Mouse (Mus musculus) kidney, embryonic 15.5 days (tissue): Measurements from ENCODE around the gene Fbxl15. TPM values are rescaled to one million over a fixed set of nuclear protein-coding genes. Genes with fewer than 3 reads are reported as not detected.

ENCODE experiments used
- ATAC-seq: fragments of 200-750 bp; cut with Nextera tagmentation; replicated peaks from 2 replicates; pipeline ENCODE4 v1.8.0; 2017; ENCODE audit warnings: moderate TSS enrichment; ENCODE audit not compliant: low FRiP score
- H3K27ac ChIP-seq: fragments of 300-500 bp; sonication (generic); 2 replicates; pipeline ENCODE4 v1.5.1; 2015; ENCODE audit warnings: mild to moderate bottlenecking, inconsistent platforms
- H3K27me3 ChIP-seq: fragments of 300-500 bp; sonication (generic); 2 replicates; pipeline ENCODE4 v1.6.1; 2015; ENCODE audit warnings: inconsistent platforms
- H3K36me3 ChIP-seq: fragments of 300-500 bp; sonication (generic); 2 replicates; pipeline ENCODE4 v1.6.1; 2015; ENCODE audit warnings: inconsistent platforms
- H3K4me1 ChIP-seq: fragments of 300-500 bp; sonication (generic); 2 replicates; pipeline ENCODE4 v1.6.1; 2015; ENCODE audit warnings: inconsistent platforms
- H3K4me2 ChIP-seq: fragments of 300-500 bp; sonication (generic); 2 replicates; pipeline ENCODE4 v1.6.1; 2015; ENCODE audit warnings: moderate library complexity, mild to moderate bottlenecking, inconsistent platforms
- H3K4me3 ChIP-seq: fragments of 300-500 bp; sonication (generic); replicated peaks from 2 replicates; pipeline ENCODE4 v1.5.1; 2015; ENCODE audit warnings: mild to moderate bottlenecking, inconsistent platforms
- H3K9ac ChIP-seq: fragments of 300-500 bp; sonication (generic); 2 replicates; pipeline ENCODE4 v1.6.1; 2015; ENCODE audit warnings: mild to moderate bottlenecking, inconsistent platforms
- H3K9me3 ChIP-seq: fragments of 300-500 bp; sonication (generic); replicated peaks from 2 replicates; pipeline ENCODE4 v1.6.1; 2016; ENCODE audit warnings: inconsistent platforms
- WGBS: fragments of 180-500 bp; shearing (Covaris S2); methylation state at CpG from one replicate; pipeline ENCODE4 v1.1.7; 2015; ENCODE audit warnings: mixed read lengths; 5-methylcytosine and 5-hydroxymethylcytosine counted together
- polyA plus RNA-seq: library from polyadenylated mRNA; unstranded; fragments of >200 nt; fragmentation: Nextera tagmentation; extraction: Ambion mirVana; gene quantifications from 2 replicates; pipeline ENCODE4 v1.2.1, GENCODE M21; 2015

Gene Fbxl15
- polyA plus RNA-seq = 18.2 and 20.1 TPM in 2 replicates

- Histone ChIP-seq H3K27ac (peak within 1 kb of the TSS; percentile 89), H3K4me1 (peaks cover 33% of the 10 kb centered on the region), H3K9me3 (no peaks in the 10 kb centered on the region), H3K27me3 (peaks cover 42% of the 10 kb centered on the region), H3K4me3 (peak within 1 kb of the TSS; percentile 59), H3K9ac (peak within 1 kb of the TSS; percentile 50), H3K4me2 (peak within 1 kb of the TSS; percentile 86), H3K36me3 (peaks cover 24% of the 10 kb centered on the region)
- peak; percentile 89 for ATAC-seq
- WGBS = under 1% methylated on average over 81 of the region's 81 CpGs
These were observed at the start of gene Fbxl15 for GRCm38 (mm10) chr19:46328081-46329030. Gene Fbxl15 (plus strand): TSS chr19:46328184.

- Histone ChIP-seq H3K4me1 (no peaks in the 10 kb centered on the region), H3K9me3 (no peaks in the 10 kb centered on the region), H3K4me3 (no peak overlapping the region), H3K36me3 (peaks cover 93% of the 10 kb centered on the region), H3K27me3 (no peaks in the 10 kb centered on the region), H3K9ac (no peak overlapping the region), H3K27ac (no peak overlapping the region), H3K4me2 (no peak overlapping the region)
- WGBS = 96% methylated on average over 11 of the region's 11 CpGs
- no peak for ATAC-seq
These were observed 45.7 kb upstream of the Fbxl15 start for GRCm38 (mm10) chr19:46282081-46282849.

GRCm38 (mm10) chr19:46284686-46285085 lies 43.3 kb upstream of the Fbxl15 start:
- H3K4me2 ChIP-seq = no peak overlapping the region
- H3K27me3 ChIP-seq = no peaks in the 10 kb centered on the region
- H3K9me3 ChIP-seq = no peaks in the 10 kb centered on the region
- peaks cover 76% of the 10 kb centered on the region for H3K36me3 ChIP-seq
- H3K4me3 ChIP-seq = no peak overlapping the region
- H3K4me1 ChIP-seq = no peaks in the 10 kb centered on the region
- no peak for ATAC-seq
- WGBS = 93% methylated on average over 4 of the region's 4 CpGs
- H3K27ac ChIP-seq = no peak overlapping the region
- H3K9ac ChIP-seq = no peak overlapping the region

GRCm38 (mm10) chr19:46285631-46286030 lies 42.4 kb upstream of the Fbxl15 start:
- H3K36me3 ChIP-seq = peaks cover 67% of the 10 kb centered on the region
- no peak overlapping the region for H3K27ac ChIP-seq
- H3K9ac ChIP-seq = no peak overlapping the region
- H3K4me1 ChIP-seq = no peaks in the 10 kb centered on the region
- WGBS = 68% methylated on average over 7 of the region's 7 CpGs
- no peak overlapping the region for H3K4me2 ChIP-seq
- no peak for ATAC-seq
- H3K9me3 ChIP-seq = no peaks in the 10 kb centered on the region
- H3K4me3 ChIP-seq = no peak overlapping the region
- H3K27me3 ChIP-seq = no peaks in the 10 kb centered on the region

GRCm38 (mm10) chr19:46286047-46286446 lies 41.9 kb upstream of the Fbxl15 start:
- peaks cover 63% of the 10 kb centered on the region for H3K36me3 ChIP-seq

GRCm38 (mm10) chr19:46286926-46287325 lies 41.1 kb upstream of the Fbxl15 start:
- Histone ChIP-seq H3K9ac (no peak overlapping the region), H3K27me3 (peaks cover 6% of the 10 kb centered on the region; the same call in 1 of the 2 replicates), H3K9me3 (no peaks in the 10 kb centered on the region), H3K4me1 (no peaks in the 10 kb centered on the region), H3K4me3 (no peak overlapping the region), H3K27ac (no peak overlapping the region), H3K4me2 (no peak overlapping the region), H3K36me3 (peaks cover 54% of the 10 kb centered on the region)
- WGBS = 81% methylated on average over 3 of the region's 3 CpGs
- ATAC-seq = no peak

More at GRCm38 (mm10) chr19:46286047-46286446, 41.9 kb upstream of the Fbxl15 start:
- H3K4me3 ChIP-seq = no peak overlapping the region
- WGBS = 90% methylated on average over 6 of the region's 6 CpGs
- H3K4me2 ChIP-seq = no peak overlapping the region
- peaks cover 1% of the 10 kb centered on the region; the same call in 1 of the 2 replicates for H3K27me3 ChIP-seq
- no peaks in the 10 kb centered on the region for H3K4me1 ChIP-seq
- no peak overlapping the region for H3K9ac ChIP-seq
- no peak overlapping the region for H3K27ac ChIP-seq
- no peaks in the 10 kb centered on the region for H3K9me3 ChIP-seq
- no peak for ATAC-seq

GRCm38 (mm10) chr19:46287566-46287965 lies 40.4 kb upstream of the Fbxl15 start:
- Histone ChIP-seq H3K4me1 (no peaks in the 10 kb centered on the region), H3K9me3 (no peaks in the 10 kb centered on the region), H3K27ac (no peak overlapping the region), H3K4me3 (no peak overlapping the region), H3K27me3 (peaks cover 8% of the 10 kb centered on the region; the same call in 1 of the 2 replicates), H3K36me3 (peaks cover 48% of the 10 kb centered on the region), H3K9ac (no peak overlapping the region), H3K4me2 (no peak overlapping the region)
- 86% methylated on average over 3 of the region's 3 CpGs for WGBS
- no peak for ATAC-seq

- H3K9me3 ChIP-seq = no peaks in the 10 kb centered on the region
- no peaks in the 10 kb centered on the region for H3K4me1 ChIP-seq
- H3K36me3 ChIP-seq = peaks cover 17% of the 10 kb centered on the region
- no peak for ATAC-seq
- H3K27me3 ChIP-seq = peaks cover 17% of the 10 kb centered on the region; the same call in 1 of the 2 replicates
- no peak overlapping the region for H3K27ac ChIP-seq
- 70% methylated on average over 12 of the region's 12 CpGs for WGBS
- H3K4me2 ChIP-seq = no peak overlapping the region
- no peak overlapping the region for H3K4me3 ChIP-seq
- H3K9ac ChIP-seq = no peak overlapping the region
These were observed 37.4 kb upstream of the Fbxl15 start for GRCm38 (mm10) chr19:46290535-46291105.

GRCm38 (mm10) chr19:46296938-46297337 lies 31.0 kb upstream of the Fbxl15 start:
- Histone ChIP-seq H3K9me3 (no peaks in the 10 kb centered on the region), H3K36me3 (no peaks in the 10 kb centered on the region), H3K4me1 (no peaks in the 10 kb centered on the region), H3K4me2 (no peak overlapping the region), H3K4me3 (no peak overlapping the region), H3K9ac (no peak overlapping the region), H3K27ac (no peak overlapping the region), H3K27me3 (peaks cover 16% of the 10 kb centered on the region; the same call in 1 of the 2 replicates)
- ATAC-seq = no peak
- WGBS = 62% methylated on average over 4 of the region's 4 CpGs

- Histone ChIP-seq H3K4me2 (no peak overlapping the region), H3K9ac (no peak overlapping the region), H3K27me3 (peaks cover 5% of the 10 kb centered on the region; the same call in 1 of the 2 replicates), H3K4me3 (no peak overlapping the region), H3K4me1 (peaks cover 12% of the 10 kb centered on the region), H3K9me3 (no peaks in the 10 kb centered on the region), H3K27ac (no peak overlapping the region), H3K36me3 (no peaks in the 10 kb centered on the region)
- no peak for ATAC-seq
- WGBS = 33% methylated on average over 8 of the region's 8 CpGs
These were observed 27.5 kb upstream of the Fbxl15 start for GRCm38 (mm10) chr19:46300294-46301045.

- peaks cover 18% of the 10 kb centered on the region for H3K4me1 ChIP-seq
- peaks cover 14% of the 10 kb centered on the region for H3K27me3 ChIP-seq
- H3K36me3 ChIP-seq = 0 out of 2 replicates have a peak, but pooled peaks cover under 1% of the 10 kb centered on the region
- no peak overlapping the region for H3K27ac ChIP-seq
- no peak for ATAC-seq
- H3K4me2 ChIP-seq = no peak overlapping the region
- H3K9me3 ChIP-seq = no peaks in the 10 kb centered on the region
- H3K9ac ChIP-seq = no peak overlapping the region
- 88% methylated on average over 4 of the region's 4 CpGs for WGBS
- H3K4me3 ChIP-seq = no peak overlapping the region
These were observed 25.4 kb upstream of the Fbxl15 start for GRCm38 (mm10) chr19:46302551-46302950.
